ENCODE assay signal across 8 mouse cellular contexts in genomic region chr3:27938381-27939323, GRCm38 (mm10). TPM values are rescaled to one million over a fixed set of nuclear protein-coding genes. Genes with fewer than 3 reads are reported as not detected.
DNase-seq lines count a peak whose midpoint lies in the region; ATAC-seq lines count a peak whose summit lies in the region.

Pld1 (plus strand) TSS chr3:27938695.

- H3K9ac ChIP-seq in hindbrain, embryonic 13.5 days: peak within 1 kb of the TSS; percentile 74

- DNase-seq in adipocyte (ENCODE audit: low spot score): peak; percentile 90
- peak; percentile 12 to 15 for DNase-seq in cerebellum, postnatal 36 days
- peak; percentile 91 for DNase-seq in gastrocnemius, adult 18-20 months (ENCODE audit: low spot score)
- DNase-seq in layer of hippocampus, postnatal 36 days: peak; percentile 51 to 58
- peak; percentile 86 for DNase-seq in lung, postnatal 14 days
- peak; percentile 68 for DNase-seq in ovary, postnatal 14 days (ENCODE audit: low spot score)
- peak; percentile 81 to 82 for DNase-seq in urinary bladder, postnatal 4 days (ENCODE audit: low spot score in 2 of 2)

- H3K4me2 ChIP-seq in hindbrain, embryonic 13.5 days: peak within 1 kb of the TSS; percentile 99

- H3K4me3 ChIP-seq in hindbrain, embryonic 13.5 days: peak within 1 kb of the TSS; percentile 62

- peak within 1 kb of the TSS; percentile 58 for H3K27ac ChIP-seq in hindbrain, embryonic 13.5 days

- ATAC-seq in hindbrain, embryonic 13.5 days (ENCODE audit: low FRiP score): peak; percentile 85

- peaks cover 19% of the 10 kb centered on the region for H3K4me1 ChIP-seq in hindbrain, embryonic 13.5 days (replicated peaks)

- WGBS in hindbrain, embryonic 13.5 days: under 1% methylated on average over 68 of the region's 68 CpGs

- H3K27me3 ChIP-seq in hindbrain, embryonic 13.5 days: peaks cover 30% of the 10 kb centered on the region

- H3K36me3 ChIP-seq in hindbrain, embryonic 13.5 days: no peaks in the 10 kb centered on the region

- no peaks in the 10 kb centered on the region for H3K9me3 ChIP-seq in hindbrain, embryonic 13.5 days

RNA-seq across cellular contexts. Expression of gene Pld1, which starts in this region (rescaled TPM):
- total RNA-seq in gastrocnemius, adult 18-20 months (2021): 1 to 10 TPM; 4.4 to 5.4 TPM
- polyA plus RNA-seq in hindbrain, embryonic 13.5 days (2015; fragmentation: Nextera tagmentation; extraction: Ambion mirVana): 4.4 and 5.2 TPM in 2 replicates
- 10 to 100 TPM in 1 of 2 experiments, 1 to 10 TPM in 1; 7.3 to 10.6 TPM for total RNA-seq in layer of hippocampus, postnatal 36 days (2021)

Comparison
In these comparisons a context has a peak if more than half of its experiments do, and no peak if none do; other contexts are left out.
1. Peak in every context shown above with its lines: DNase-seq, ATAC-seq, H3K4me3 ChIP-seq and H3K27ac ChIP-seq.
2. DNase-seq: peak in every context shown above with its lines; median percentile 91 in gastrocnemius, adult 18-20 months; 90 in adipocyte; 86 in lung, postnatal 14 days; 82 in urinary bladder, postnatal 4 days; 68 in ovary, postnatal 14 days; 54 in layer of hippocampus, postnatal 36 days; 14 in cerebellum, postnatal 36 days.